Mouse (Mus musculus) midbrain, embryonic 13.5 days (tissue): ENCODE data around the gene Hexb. TPM values are rescaled to one million over a fixed set of nuclear protein-coding genes. Genes with fewer than 3 reads are reported as not detected.

Source experiments
- ATAC-seq: fragments of 200-750 bp; cut with Nextera tagmentation; 2 replicates; pipeline ENCODE4 v1.8.0; 2017; ENCODE audit warnings: mild to moderate bottlenecking, moderate TSS enrichment, moderate library complexity
- H3K27ac ChIP-seq: fragments of 300-500 bp; sonication (generic); 2 replicates; pipeline ENCODE4 v1.5.1; 2015; ENCODE audit warnings: inconsistent platforms, mild to moderate bottlenecking, moderate library complexity
- H3K27me3 ChIP-seq: fragments of 300-500 bp; sonication (generic); 2 replicates; pipeline ENCODE4 v1.6.1; 2015; ENCODE audit warnings: mild to moderate bottlenecking, inconsistent platforms
- H3K36me3 ChIP-seq: fragments of 300-500 bp; sonication (generic); 2 replicates; pipeline ENCODE4 v1.6.1; 2015; ENCODE audit warnings: mild to moderate bottlenecking, inconsistent platforms
- H3K4me1 ChIP-seq: fragments of 300-500 bp; sonication (generic); replicated peaks from 2 replicates; pipeline ENCODE4 v1.6.1; 2015; ENCODE audit warnings: inconsistent platforms
- H3K4me2 ChIP-seq: fragments of 300-500 bp; sonication (generic); replicated peaks from 2 replicates; pipeline ENCODE4 v1.6.1; 2015; ENCODE audit warnings: moderate library complexity, mild to moderate bottlenecking, inconsistent platforms
- H3K4me3 ChIP-seq: fragments of 300-500 bp; sonication (generic); replicated peaks from 2 replicates; pipeline ENCODE4 v1.5.1; 2015; ENCODE audit warnings: mild to moderate bottlenecking, inconsistent platforms
- H3K9ac ChIP-seq: fragments of 300-500 bp; sonication (generic); replicated peaks from 2 replicates; pipeline ENCODE4 v1.6.1; 2015; ENCODE audit warnings: mild to moderate bottlenecking, inconsistent platforms
- H3K9me3 ChIP-seq: fragments of 300-500 bp; sonication (generic); 2 replicates; pipeline ENCODE4 v1.6.1; 2016; ENCODE audit warnings: mild to moderate bottlenecking, inconsistent platforms
- WGBS: fragments of 180-500 bp; shearing (Covaris S2); methylation state at CpG from one replicate; pipeline ENCODE4 v1.1.7; 2015; 5-methylcytosine and 5-hydroxymethylcytosine counted together
- polyA plus RNA-seq: library from polyadenylated mRNA; unstranded; fragments of >200 nt; fragmentation: Nextera tagmentation; extraction: Ambion mirVana; gene quantifications from 2 replicates; pipeline ENCODE4 v1.2.1, GENCODE M21; 2015

Hexb gene
- polyA plus RNA-seq, 1 experiment from 2014 or later, result 26.4 TPM

DNA sequence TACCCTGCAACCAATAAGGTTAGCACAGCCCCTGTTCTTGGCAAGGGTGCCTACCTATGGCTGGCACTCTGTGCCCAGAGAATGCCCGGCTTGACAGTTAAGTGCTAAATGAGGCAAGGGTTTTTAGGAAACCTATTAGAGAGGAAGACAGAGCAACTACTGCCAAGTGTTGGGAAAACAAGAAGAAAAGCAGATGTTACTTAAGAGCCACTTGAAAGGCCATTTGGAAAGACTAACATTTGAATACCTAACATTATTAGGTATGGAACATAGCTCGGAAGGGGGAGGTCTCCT is 1.3 kb downstream of the Hexb start:
- H3K36me3 ChIP-seq, result no peaks in the 10 kb centered on the region
- H3K27ac ChIP-seq, result no peak overlapping the region
- 87% methylated on average over 2 of the region's 2 CpGs for WGBS
- H3K9ac ChIP-seq, result no peak overlapping the region
- ATAC-seq, result no peak
- H3K27me3 ChIP-seq, result no peaks in the 10 kb centered on the region
- no peak overlapping the region for H3K4me2 ChIP-seq
- H3K9me3 ChIP-seq, result no peaks in the 10 kb centered on the region
- H3K4me1 ChIP-seq, result peaks cover 13% of the 10 kb centered on the region
- H3K4me3 ChIP-seq, result no peak overlapping the region

DNA sequence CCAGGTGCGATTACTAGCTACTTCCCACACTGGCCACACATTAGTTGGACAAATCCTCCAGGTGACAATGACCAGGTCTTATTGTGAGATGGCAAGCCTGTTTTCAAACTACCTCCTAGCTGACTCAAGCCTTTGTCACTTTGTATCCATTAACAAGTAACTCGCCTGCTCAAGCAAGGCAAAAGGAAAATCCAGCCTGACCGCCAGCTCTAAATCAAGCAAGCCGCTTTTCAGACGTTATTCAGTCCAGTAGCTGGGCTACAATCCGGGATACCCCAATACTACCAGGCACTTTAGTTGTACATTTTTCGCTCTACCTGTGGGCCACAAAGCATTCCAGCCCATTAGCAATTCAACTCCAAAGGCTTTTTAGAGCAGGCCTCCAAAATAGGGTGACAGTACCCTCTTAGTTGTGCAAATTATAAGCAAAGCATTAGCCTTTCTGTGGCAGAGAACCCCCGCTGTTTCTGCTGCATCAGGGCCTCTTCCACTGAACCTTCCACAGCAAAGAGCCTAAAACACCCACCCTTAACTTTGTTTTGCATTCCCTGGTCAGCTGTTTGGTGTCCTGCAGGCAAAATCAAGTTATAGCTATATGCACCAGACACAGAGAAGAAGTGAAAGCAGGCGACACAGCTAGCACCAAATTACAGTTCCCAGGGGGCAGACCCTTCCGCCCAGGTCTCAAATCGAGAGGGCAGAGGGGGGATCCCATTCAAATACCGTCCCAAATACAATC is 1.8 kb downstream of the Hexb start:
- no peak for ATAC-seq
- no peaks in the 10 kb centered on the region for H3K36me3 ChIP-seq
- H3K4me2 ChIP-seq, result no peak overlapping the region
- H3K9me3 ChIP-seq, result no peaks in the 10 kb centered on the region
- H3K27me3 ChIP-seq, result no peaks in the 10 kb centered on the region
- H3K4me3 ChIP-seq, result no peak overlapping the region
- peaks cover 13% of the 10 kb centered on the region for H3K4me1 ChIP-seq
- WGBS, result 62% methylated on average over 12 of the region's 12 CpGs
- H3K9ac ChIP-seq, result no peak overlapping the region
- no peak overlapping the region for H3K27ac ChIP-seq

DNA sequence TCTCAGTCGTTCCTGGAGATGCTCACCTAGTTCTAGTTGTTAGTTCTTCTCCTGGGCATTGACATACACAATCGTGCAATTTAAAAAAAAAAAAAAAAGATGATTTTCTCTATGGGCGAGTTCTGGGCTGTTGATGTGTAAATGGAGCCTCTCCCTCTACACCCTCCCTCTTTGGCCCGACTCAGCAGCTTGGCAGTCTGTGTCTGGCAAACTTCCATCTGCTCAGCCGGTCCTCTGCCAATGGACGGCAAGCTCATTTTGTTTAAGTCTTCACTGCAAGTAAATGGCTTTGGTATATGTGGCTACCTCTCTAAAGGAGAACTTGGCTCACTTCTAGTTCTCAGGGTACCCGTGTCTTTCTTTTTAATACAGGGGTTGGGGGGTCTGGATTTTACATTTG is 4.7 kb downstream of the Hexb start:
- WGBS, result 58% methylated on average over 7 of the region's 7 CpGs
- Histone ChIP-seq H3K36me3 (no peaks in the 10 kb centered on the region), H3K27me3 (no peaks in the 10 kb centered on the region), H3K4me2 (no peak overlapping the region), H3K9ac (no peak overlapping the region), H3K27ac (no peak overlapping the region), H3K4me1 (peaks cover 12% of the 10 kb centered on the region), H3K9me3 (no peaks in the 10 kb centered on the region), H3K4me3 (no peak overlapping the region)
- no peak for ATAC-seq

DNA sequence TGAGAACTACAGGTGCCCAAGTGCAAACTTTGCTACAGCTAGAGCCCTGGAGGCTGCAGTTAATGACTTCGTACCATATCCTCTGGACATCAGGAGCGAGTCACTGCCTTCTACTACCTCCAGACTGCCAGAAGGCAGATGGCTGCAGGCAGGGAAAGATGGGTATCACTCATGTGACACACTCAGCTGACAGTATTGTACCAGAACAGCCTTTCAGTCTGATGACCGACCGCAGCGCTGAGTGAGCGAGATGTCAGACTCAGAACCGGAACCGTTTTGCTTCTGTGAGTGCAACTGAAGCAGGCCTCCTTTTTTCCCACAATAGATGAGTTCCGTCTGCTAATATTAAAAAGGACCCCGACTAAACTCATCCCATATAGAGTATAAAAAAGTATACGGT is 5.5 kb downstream of the Hexb start:
- no peak for ATAC-seq
- Histone ChIP-seq H3K9ac (no peak overlapping the region), H3K36me3 (no peaks in the 10 kb centered on the region), H3K4me2 (no peak overlapping the region), H3K4me3 (no peak overlapping the region), H3K27ac (no peak overlapping the region), H3K27me3 (no peaks in the 10 kb centered on the region), H3K9me3 (no peaks in the 10 kb centered on the region), H3K4me1 (peaks cover 5% of the 10 kb centered on the region; the same call in 1 of the 2 replicates)
- 93% methylated on average over 11 of the region's 11 CpGs for WGBS

DNA sequence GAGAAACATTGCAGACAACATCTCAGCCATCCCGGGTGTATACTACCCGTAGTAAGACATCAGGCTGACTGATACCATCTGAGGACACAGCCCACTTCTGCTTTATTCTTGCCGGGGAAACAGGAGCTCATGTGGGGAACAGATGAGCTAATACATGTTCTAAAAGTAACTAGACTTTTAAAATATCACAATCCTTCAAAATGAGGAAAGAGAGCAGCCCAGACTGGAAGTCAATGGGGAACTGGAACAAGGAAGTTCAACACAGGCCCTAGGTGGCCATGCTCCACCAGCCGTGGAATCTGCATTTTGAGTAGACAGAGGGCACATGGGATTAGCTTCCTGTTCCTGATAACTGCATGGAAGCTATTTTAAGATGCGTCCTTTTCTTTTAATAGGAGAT is 10.5 kb downstream of the Hexb start:
- WGBS, result 81% methylated on average over 5 of the region's 5 CpGs
- no peak for ATAC-seq

DNA sequence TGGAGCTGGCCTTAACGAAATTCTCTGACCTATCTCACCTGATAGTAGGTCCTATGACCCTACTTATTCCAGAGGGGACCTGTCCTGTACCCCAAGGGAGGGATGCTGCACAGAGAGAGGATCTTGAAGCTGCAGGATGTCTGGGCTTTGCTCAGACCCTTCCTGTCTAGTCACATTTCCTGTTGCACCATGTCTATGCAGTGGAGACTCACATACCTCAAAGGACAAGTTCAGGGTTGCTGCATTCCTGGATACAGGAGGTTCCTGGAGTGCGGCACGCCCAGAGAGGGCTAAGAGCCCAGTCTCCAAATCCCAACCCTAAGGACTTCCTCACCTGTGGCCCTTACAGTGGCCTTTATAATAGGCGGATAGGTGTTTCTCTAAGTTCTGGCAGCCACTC is 11.8 kb downstream of the Hexb start:
- 90% methylated on average over 4 of the region's 4 CpGs for WGBS
- H3K4me1 ChIP-seq, result no peaks in the 10 kb centered on the region
- no peaks in the 10 kb centered on the region for H3K9me3 ChIP-seq
- H3K27ac ChIP-seq, result no peak overlapping the region
- no peak overlapping the region for H3K4me2 ChIP-seq
- ATAC-seq, result no peak
- no peaks in the 10 kb centered on the region for H3K27me3 ChIP-seq
- no peak overlapping the region for H3K9ac ChIP-seq
- peaks cover 3% of the 10 kb centered on the region; the same call in 1 of the 2 replicates for H3K36me3 ChIP-seq
- H3K4me3 ChIP-seq, result no peak overlapping the region

More for the DNA sequence above, 10.5 kb downstream of the Hexb start:
- Histone ChIP-seq H3K4me1 (0 out of 2 replicates have a peak, but pooled peaks cover 3% of the 10 kb centered on the region), H3K9ac (no peak overlapping the region), H3K4me3 (no peak overlapping the region), H3K4me2 (no peak overlapping the region), H3K27me3 (no peaks in the 10 kb centered on the region), H3K27ac (no peak overlapping the region), H3K36me3 (peaks cover 2% of the 10 kb centered on the region; the same call in 1 of the 2 replicates), H3K9me3 (no peaks in the 10 kb centered on the region)

DNA sequence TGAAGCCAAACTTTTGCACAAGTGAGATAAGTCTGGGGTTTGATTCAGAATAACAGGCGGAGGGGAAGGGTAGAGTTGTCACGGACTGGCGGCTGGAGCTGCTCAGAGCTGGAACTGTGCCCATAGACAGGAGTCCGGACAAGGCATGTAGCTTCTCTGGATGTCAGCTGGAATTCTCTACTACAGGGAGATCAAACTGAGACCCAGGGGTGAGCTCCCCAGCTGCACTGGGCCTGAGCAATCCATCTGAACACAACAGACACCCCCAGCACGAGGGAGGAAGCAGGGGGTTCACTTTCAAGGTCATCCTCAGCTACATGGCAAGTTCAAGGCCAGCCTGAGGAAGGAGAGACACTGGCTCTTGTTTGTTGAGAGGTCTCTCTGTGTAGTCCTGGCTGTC is 13.5 kb downstream of the Hexb start:
- H3K4me3 ChIP-seq, result no peak overlapping the region
- WGBS, result 84% methylated on average over 5 of the region's 5 CpGs
- H3K27me3 ChIP-seq, result no peaks in the 10 kb centered on the region
- H3K9ac ChIP-seq, result no peak overlapping the region
- no peak overlapping the region for H3K4me2 ChIP-seq
- H3K36me3 ChIP-seq, result peaks cover 9% of the 10 kb centered on the region
- ATAC-seq, result no peak
- H3K9me3 ChIP-seq, result no peaks in the 10 kb centered on the region
- H3K27ac ChIP-seq, result no peak overlapping the region
- peaks cover 3% of the 10 kb centered on the region; the same call in 1 of the 2 replicates for H3K4me1 ChIP-seq

DNA sequence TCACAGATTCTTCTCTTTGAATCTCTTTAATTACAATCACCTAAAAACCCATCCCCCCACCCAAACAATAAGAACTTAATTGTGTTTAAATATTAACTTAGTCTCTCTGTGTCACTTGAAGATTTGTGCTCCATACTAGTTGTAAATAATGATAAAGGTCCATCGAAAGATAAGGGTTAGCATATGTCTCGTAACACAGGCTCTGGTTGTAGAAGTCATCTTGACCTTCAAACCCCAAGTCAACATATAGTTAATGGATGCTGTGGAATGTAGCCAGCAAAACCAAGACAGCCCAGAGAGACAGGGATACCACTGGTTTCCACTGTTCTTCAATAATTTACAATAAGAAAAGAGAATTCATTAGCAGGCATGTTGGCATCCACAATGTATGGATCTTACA is 14.0 kb downstream of the Hexb start:
- Histone ChIP-seq H3K4me1 (peaks cover 5% of the 10 kb centered on the region; the same call in 1 of the 2 replicates), H3K4me3 (no peak overlapping the region), H3K36me3 (peaks cover 12% of the 10 kb centered on the region), H3K27me3 (no peaks in the 10 kb centered on the region), H3K9ac (no peak overlapping the region), H3K4me2 (no peak overlapping the region), H3K9me3 (no peaks in the 10 kb centered on the region), H3K27ac (no peak overlapping the region)
- WGBS, result 98% methylated on average over 2 of the region's 2 CpGs
- ATAC-seq, result no peak

DNA sequence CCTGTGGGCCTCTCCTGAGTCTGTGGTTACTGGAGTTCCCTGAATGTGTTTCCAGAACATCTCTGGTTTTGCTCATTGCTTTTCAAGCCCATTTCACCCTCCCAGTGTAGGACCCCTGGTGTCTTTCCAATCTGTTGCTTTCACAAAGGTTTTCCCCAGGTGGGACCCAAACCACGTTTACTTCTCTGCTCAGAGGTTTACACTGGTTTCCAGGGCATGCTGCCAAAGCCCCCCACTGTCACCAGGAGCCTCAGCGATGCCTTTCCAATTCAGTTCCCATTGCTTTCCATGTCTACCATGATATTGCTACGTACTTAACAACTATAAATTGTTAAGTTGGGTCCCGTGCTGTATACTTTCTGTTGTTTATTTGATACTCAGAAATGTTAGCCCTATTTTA is 15.3 kb downstream of the Hexb start:
- no peak overlapping the region for H3K4me2 ChIP-seq
- no peaks in the 10 kb centered on the region for H3K27me3 ChIP-seq
- peaks cover 5% of the 10 kb centered on the region; the same call in 1 of the 2 replicates for H3K4me1 ChIP-seq
- H3K27ac ChIP-seq, result no peak overlapping the region
- H3K36me3 ChIP-seq, result peaks cover 23% of the 10 kb centered on the region
- ATAC-seq, result no peak
- WGBS, result 72% methylated on average over 4 of the region's 4 CpGs
- H3K4me3 ChIP-seq, result no peak overlapping the region
- no peak overlapping the region for H3K9ac ChIP-seq
- no peaks in the 10 kb centered on the region for H3K9me3 ChIP-seq

DNA sequence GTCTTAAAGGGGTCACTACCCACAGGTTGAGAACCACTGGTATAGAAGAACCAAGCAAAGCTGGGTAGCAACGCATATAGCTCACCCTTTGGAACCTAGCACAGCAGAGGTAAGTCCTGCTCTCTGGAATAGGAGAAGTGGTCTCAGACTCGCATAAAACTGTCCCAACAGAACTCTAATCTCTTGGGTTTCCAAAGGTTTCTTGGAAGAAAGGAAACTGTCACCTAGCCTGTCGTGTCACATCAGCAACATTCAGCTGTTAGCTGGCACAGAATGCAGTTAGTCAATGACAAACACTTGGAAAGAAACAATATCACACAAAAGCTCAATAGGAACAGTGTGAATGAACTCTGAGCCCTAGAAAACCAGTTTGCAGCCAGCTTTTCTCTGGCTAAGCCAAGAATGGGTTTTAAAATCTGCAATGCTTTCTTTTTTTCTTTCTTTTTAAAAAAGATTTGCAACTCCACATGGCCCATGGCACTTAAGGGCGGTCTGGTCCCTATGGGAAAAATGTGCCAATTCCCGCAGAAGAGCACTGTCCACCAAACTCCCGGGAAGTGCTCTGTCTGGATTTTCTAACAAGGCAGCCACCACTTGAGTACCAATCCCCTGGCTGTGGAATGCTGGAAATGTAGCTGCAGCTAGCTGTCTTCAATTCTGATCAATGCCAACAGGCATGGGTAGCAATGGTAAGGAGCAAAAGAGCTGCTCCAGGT is 17.9 kb downstream of the Hexb start:
- no peak overlapping the region for H3K9ac ChIP-seq
- 48% methylated on average over 6 of the region's 6 CpGs for WGBS

DNA sequence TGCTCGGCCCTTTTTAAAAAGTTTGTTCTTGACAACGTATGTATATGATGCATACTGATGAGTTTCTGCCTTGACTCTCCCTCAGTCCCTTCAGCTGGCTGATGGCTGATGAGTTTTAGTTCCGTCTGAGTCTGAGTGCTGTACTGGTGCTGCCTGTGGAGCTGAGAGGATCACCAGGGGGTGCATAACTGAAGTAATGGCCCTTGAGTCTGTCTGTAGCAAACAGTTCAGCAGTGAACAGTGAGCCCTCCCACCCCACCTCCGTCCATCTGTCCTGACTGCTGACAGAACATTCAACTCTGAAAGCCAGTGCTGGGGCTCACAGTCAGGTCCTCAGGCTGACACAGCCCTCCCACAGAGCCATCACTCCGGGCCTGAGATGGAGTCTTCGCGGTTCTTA is 19.2 kb downstream of the Hexb start:
- WGBS, result 75% methylated on average over 7 of the region's 7 CpGs
- no peak overlapping the region for H3K27ac ChIP-seq
- no peaks in the 10 kb centered on the region for H3K9me3 ChIP-seq
- H3K27me3 ChIP-seq, result no peaks in the 10 kb centered on the region
- peaks cover 5% of the 10 kb centered on the region; the same call in 1 of the 2 replicates for H3K4me1 ChIP-seq
- peaks cover 58% of the 10 kb centered on the region for H3K36me3 ChIP-seq
- no peak overlapping the region for H3K4me3 ChIP-seq
- H3K4me2 ChIP-seq, result no peak overlapping the region
- H3K9ac ChIP-seq, result no peak overlapping the region
- ATAC-seq, result no peak

More for the DNA sequence above, 17.9 kb downstream of the Hexb start:
- ATAC-seq, result 0 out of 2 replicates have a peak, but pooled peaks have one; percentile 45
- H3K27ac ChIP-seq, result no peak overlapping the region
- H3K27me3 ChIP-seq, result no peaks in the 10 kb centered on the region
- no peak overlapping the region for H3K4me3 ChIP-seq
- no peak overlapping the region for H3K4me2 ChIP-seq
- H3K36me3 ChIP-seq, result peaks cover 45% of the 10 kb centered on the region
- H3K9me3 ChIP-seq, result no peaks in the 10 kb centered on the region
- peaks cover 5% of the 10 kb centered on the region; the same call in 1 of the 2 replicates for H3K4me1 ChIP-seq

DNA sequence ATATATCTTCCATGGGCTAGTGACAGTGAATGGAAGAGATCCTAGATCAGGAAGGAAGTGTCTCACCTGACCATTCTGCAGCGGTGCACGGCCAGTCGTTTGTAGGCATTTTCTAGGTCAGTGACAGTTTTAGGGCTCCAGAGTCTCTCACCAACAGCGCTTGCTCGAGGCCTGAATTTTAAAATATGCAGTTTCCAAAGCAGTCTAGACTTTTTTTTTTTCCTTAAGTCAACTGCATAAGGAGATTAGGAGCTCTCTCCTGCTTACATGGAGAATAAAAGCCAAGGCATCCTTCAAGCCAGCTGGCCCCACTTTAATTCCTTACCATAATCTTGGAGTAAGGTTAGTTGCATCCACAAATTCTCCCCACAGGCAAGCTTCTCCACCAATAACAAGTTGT is 21.4 kb downstream of the Hexb start:
- Histone ChIP-seq H3K27ac (no peak overlapping the region), H3K36me3 (peaks cover 73% of the 10 kb centered on the region), H3K4me3 (no peak overlapping the region), H3K27me3 (no peaks in the 10 kb centered on the region), H3K4me1 (peaks cover 5% of the 10 kb centered on the region; the same call in 1 of the 2 replicates), H3K4me2 (no peak overlapping the region), H3K9ac (no peak overlapping the region), H3K9me3 (no peaks in the 10 kb centered on the region)
- 81% methylated on average over 5 of the region's 5 CpGs for WGBS
- ATAC-seq, result no peak
